Mouse (Mus musculus): ENCODE results near the gene Htt. TPM values are rescaled to one million over a fixed set of nuclear protein-coding genes. Genes with fewer than 3 reads are reported as not detected.

Gene Htt
- total RNA-seq, 4 experiments from 2014 or later = 6.3 to 8.8 (median 7.0) TPM

DNA sequence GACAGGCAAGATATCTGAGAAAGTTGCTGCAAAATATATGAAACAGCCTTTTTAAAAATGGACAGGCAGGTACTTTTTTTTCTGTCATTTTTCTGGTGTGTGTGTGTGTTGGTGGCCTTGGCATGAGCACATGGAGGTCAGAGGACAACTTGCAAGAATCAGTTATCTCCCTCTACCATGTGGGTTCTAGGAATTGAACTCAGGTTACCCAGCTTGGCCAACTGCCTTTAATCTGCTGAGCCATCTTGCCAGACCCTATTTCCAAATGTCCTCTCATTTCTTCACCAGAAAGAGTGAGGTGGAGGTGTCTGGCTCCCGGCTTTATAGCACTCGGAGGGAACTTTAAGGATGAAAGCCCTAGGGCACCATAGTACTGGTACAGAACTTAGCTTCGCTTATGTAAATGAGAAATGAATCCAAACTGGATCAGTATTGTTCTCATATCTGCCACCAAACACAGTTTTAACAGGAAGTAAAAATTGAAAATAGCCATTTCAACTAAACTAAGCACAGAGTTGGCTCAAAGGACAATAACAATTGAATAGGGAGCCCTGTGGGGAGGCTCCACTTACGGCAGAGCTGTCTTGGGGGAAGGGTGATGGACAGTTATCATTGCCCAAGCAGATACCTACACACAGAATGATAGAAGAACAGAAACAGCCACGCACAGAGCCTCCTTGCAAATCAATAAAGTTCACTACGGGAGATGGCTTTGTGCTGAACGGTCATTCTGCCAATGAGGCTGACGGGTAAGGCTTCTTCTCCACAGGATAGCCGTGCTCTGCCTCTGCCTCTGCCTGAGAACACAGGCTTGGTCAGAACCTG lies 168.8 kb downstream of the Htt start:
- no peak for DNase-seq (ENCODE audit: low spot score in 2 of 2)

DNA sequence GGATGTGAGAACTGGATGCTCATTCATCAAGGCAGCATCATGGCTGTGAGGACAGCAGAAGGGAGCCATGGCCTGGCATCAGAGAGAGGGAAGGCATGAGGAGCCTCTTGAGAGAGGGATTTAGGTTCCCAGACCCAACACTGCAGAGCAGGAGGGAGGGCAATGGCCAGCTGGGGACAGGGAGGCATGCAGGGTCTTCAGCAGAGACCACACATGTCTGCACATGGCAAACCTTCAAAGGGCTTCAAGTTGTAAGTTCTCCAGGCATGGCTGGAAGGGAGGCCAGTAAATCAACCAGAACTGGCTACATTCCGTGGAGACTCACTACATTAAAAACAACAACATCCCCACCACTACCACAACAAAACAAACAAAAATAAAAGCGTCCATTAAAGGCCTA lies 169.6 kb downstream of the Htt start:
- no peak for DNase-seq (ENCODE audit: low spot score in 2 of 2)

DNA sequence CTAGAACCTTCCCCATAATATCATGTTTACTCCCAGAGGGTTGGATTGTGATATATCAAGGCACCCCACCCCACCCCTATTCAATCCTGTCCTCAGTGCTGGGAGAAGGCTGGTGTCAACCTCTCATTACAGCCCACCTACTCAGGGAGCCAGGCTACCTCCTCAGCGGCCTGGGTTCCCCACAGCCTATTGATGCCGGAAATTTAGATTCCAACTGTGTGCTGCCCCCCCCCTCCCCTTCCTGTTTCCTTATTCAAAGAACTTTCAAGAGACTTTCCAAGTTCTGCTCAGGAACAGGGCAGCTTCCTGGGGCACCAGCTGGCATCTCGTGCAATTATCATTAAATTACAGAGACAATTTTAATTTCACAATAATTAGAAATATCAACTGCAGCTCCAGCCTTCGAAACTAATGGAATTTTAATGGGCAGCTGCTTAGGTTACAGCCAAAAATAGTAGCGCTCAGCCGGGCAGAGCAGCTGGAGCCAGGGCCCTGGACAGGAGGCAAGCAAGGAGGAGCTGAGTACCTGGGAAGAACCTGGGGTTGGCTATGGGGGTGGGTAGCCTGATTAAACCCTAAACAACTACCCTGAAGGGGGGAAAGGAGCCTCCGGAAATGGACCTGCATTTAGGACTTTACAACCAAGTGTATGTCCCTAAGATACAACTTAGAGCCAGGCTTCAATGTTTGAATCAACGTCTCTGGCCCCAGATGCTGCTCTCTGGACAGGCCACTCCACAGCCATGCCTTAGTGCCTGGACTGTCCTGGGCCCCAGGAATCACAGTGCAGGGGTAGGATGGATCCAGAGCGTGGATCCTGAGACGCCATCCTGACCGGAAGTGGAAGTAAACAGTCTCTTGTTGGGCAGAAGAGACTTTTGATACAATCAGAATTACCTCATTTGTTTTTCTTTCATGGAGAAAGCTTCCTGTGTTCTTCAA lies 170.2 kb downstream of the Htt start:
- peak in 1 of 2 experiments; percentile 17 for DNase-seq (ENCODE audit: low spot score in 2 of 2)

DNA sequence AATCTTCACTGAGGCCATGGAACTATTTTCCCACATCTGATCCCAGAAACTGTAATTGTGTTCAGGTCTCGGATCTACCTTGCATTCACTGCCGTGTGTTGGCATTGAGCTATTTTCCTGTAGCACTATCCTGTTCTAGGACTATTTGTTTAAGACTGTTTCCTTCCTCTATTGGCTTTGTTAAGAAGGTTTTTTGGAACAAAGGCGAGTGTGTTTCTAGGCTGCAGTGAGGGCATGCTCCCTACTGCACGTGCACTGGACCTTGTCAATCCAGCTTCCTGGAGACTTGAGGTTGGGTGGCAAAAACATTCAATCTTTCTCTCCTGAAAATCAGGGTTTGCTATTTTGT lies 170.9 kb downstream of the Htt start:
- DNase-seq (ENCODE audit: low spot score in 2 of 2) = no peak

DNA sequence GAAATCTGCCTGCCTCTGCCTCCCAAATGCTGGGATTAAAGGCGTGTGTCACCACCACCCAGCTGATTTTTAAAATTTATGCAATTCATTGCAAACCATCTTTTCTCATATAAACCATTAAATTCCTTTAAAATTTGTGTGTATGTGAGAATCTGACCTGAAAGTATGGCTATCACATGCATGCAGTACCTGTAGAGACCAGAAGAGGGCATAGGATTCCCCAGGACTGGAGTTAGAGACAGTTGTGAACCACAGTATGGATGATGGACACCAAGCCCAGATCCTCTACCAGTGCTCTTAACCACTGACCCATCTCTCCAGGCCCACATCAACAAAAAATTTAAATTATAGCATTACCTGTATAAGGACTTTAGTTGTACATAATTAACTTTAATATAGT lies 171.9 kb downstream of the Htt start:
- no peak for DNase-seq (ENCODE audit: low spot score in 2 of 2)

DNA sequence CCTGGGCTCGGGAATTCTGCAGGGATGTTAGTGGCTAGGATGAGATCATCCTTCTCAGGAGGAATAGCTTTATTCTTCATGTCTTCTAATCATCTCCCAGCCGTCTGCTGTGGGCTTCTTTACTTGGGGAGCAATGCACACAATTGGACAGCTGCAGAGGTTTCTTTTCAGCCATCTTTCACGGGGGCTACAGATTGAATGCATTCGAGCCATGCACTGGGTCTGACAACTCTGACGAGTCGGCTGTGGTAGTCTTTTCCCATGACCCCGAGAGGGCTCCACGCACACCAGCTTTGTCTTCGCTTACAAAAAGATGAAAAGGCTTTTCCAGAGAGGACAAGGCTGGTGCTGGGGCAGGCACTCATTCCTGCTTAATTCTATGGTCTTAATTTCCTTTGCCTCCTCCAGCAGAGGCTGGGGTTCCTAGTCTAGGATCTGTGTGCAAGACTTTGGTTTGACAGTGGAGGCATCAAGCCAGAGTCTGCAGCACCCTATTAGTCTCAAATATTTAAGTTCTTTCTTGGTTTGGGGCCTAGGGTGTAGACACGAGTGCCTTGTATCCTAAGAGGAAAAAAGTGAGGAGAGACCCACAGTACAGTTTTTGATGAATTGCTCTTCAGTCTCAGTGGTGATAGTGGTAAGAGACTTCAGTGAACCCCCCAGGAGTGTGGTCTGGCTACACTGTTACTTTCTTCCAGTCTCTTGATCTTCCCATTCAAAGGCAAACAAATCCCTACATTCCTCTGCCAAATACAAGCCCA lies 180.3 kb downstream of the Htt start:
- no peak for DNase-seq (ENCODE audit: low spot score in 2 of 2)

DNA sequence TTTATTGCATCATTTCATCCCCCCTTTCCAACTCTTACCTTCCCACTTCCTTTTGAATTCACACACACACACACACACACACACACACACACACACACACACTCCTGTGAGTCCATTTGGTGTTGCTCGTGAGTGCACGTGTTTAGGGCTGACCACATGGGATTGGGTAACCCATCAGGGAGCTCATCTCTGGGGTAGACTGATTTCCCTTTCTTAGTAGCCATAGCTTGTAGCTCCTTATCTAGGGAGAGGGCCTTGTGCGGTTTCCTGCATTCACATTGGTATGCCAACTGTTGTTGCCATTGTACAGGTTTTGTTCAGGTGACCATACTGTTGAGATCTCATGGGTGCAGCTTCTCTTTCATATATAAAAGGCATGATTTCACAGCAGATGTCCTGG lies 181.9 kb downstream of the Htt start:
- no peak for DNase-seq (ENCODE audit: low spot score in 2 of 2)

DNA sequence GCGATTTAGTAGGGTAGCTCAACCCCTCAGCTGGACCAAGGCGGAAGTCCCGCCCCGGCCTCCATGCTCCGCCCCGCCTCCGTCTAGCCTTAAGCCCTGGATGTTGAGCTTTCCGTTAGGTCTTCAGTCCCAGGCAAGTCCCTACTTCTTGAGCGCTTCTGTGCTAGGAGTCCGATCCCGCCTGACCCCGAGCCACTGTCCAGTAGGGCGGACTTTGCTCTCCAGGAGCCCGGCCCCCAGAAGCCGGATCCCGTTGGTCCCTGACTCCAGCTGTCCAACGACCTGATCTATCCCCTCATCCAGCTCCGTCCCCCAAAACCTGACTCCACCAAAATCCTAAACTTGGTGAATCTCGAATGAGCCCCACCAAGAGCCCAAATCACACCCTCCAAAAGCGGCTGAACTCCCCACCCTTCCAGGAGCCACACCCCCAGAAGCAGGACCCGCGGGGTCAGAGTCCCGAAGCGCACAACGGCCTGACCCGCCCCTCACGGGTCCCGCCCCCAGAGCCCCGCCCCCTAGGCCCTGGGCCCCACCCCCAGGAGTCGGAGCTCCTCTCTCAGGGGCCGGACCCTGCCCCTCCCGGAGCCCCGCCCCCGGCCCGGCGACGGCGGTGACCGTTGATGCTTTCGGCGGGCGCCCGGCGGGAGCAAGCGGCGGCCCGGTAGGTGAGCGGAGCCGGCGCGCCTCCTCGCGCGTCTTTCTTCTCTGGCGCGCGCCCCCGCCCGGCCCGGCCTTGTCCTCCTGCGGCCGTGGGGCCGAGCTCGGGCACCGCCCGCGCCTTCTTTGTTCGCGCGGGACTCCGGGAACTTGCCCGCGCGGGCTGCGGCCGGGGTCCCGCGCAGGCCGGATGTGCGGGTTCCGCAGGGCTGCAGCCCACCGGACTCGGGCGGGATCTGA lies 187.6 kb downstream of the Htt start, which contains the start of gene Rgs12:
TSS of gene Rgs12 (plus strand) at position 585 of the 900 bp plus-strand sequence.
- DNase-seq (ENCODE audit: low spot score in 2 of 2) = peak; percentile 67 to 73

DNA sequence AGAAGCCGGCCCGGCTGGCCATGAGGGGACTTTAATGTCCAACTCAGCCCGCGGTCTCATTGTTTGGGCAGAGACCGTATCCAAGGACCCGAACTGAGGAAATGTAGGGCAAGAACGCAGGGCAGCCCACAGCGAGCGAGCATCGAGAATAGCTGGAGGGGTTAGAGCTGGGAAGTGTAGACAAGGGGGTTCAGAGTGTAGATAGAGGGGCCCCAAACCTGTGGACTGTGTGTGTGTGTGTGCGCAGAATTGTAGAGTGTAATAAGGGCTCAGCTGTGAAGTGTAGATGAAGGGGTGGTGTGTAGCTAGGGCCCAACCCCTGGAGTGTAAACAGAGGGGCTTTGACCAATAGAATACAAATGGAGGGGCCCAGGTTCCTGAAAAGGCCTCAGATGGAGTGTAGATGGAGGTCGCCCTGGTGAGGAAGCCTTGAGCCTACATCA lies 188.2 kb downstream of the Htt start:
- no peak for DNase-seq (ENCODE audit: low spot score in 2 of 2)

DNA sequence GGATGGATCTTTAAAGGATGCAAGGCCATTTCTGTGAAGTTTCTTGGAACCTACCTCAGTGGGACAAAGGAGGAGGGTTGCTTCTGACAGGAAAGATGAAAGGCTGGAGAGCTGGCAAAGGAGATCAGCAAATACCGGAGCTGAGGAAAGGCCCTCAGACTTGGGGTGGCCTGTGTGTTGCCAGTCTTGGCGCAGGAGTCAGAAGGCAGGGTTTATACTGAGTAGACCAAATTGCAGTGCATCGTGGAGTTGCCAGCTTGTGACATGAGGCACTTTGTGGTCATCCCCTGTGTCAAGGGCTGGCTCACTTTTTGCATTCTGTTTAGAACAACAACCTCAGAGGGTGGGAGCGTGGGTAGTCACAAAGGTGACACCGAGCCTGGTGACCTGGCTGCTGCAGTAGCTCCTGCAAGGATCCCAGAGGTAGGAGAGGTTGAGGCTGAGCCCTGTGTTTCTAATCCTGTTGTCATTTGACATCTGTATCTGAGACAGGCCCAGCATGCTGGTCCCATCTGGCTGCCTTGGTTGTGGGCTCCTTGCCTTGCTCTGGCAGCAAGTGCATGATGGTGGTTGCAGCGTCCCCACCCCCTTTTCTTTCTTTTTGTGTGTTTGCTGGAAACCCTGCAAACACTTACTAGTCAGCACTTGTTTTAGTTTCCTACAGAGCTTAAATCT lies 189.1 kb downstream of the Htt start:
- no peak for DNase-seq (ENCODE audit: low spot score in 2 of 2)

DNA sequence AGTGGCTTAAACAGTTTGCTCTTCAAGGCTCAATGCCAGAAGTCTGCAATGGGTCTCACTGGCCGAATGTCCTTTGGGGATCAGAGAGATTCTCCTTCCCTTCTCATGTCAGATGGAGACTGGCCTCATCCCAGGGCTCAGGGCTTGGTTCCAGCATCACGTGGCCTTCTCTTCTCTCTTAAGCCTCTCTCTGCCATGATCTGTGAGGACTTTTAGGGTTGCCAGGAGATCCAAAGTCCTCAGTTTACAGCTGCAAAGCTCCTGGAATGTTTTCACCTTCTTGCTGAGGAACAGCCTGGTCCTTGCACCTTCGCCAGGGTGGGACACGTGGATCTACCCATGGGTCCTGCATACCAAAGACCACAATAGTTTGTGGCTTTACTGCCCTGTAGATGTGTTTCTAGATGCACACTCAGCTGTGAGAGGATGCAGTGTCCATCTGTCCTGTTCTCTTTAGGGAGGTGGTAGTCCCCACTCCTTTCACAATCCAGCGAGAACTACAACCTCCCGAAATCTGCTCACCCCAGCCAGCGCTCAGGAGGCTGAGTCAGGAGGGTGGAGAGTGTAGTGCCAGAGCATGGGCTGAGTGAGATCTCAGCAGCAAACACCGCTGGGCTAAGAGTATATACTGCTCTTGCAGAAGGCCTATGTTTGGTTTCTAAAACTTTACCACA lies 189.8 kb downstream of the Htt start:
- peak in 1 of 2 experiments; percentile 24 for DNase-seq (ENCODE audit: low spot score in 2 of 2)

DNA sequence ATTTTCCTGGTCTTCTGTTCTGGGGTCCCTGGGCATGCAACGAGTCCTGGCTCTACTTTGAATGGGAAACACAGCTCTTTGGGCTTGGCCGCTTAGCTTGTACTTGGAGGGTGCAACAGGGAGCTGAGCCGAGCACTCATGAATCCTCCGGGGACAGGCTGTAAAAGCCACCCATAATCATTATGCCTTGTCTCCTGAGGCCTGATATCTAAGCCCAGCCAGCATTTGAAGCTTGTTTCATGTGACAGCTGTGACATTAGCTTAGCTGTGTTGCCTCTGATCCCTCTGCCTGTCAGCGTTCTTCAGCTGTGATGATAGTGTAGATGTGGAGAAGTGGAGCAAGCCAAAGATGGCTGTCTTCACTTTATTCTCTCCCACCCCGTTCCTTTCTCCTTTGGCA lies 193.0 kb downstream of the Htt start:
- DNase-seq (ENCODE audit: low spot score in 2 of 2) = no peak

DNA sequence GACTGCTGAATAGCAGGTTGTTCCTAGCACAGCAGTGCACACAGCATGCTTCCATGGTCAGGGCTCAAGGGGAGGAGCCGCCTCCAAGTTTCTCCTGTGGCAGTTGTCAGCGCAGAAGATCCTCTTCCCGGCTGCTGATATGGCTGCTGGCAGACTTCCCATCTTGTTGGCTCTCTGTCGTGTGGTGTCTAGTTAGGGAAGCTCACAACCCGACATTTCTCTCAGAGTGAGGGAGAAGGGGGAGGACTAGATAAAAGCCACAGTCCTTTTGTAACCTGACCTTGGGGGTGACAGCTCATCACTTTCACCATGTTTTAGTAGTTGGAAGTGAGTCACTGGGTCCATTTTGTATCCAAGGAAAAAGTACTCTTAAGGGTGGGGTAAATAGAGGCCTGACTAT lies 194.1 kb downstream of the Htt start:
- peak in 1 of 2 experiments; percentile 17 for DNase-seq (ENCODE audit: low spot score in 2 of 2)

DNA sequence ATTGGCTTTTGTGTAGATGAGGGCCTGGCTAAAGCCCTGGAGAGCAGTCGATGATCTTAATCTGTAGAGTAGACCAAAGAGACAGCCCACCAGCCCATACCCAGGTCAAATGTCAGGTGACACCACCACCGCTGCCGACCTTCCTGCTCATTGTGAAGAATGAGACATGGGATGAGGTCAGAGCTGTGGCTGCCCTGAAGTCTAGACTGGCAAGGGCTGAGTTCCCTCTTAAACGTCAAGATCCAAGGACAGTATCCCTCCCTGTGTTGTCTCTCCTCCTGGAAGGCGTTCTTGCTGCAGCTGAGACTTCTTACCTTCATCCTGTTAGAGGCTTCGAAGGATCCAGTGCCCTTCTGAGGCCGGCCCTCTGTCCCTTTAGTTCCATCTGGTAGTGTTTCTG lies 194.6 kb downstream of the Htt start:
- DNase-seq (ENCODE audit: low spot score in 2 of 2) = no peak

DNA sequence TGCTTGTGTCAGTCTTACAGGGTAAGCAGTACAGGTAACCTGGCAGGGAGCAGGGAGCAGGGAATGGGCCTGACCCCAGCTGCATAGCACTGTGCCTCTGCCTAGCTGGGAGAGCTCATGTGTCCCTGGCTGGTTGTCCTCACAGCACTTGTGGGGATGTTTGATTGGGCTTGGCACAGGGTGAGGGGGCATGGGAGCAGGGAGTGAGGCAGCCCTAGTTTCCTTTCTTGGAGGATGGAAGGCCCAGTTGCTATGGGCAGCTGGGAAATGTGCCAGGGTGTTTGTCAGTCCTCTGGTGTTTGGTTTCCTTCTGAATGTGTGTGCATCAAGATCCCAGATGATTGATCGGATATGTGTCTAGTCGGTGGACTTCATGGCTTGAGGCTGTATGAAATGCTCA lies 195.5 kb downstream of the Htt start:
- DNase-seq (ENCODE audit: low spot score in 2 of 2) = peak in 1 of 2 experiments; percentile 18

DNA sequence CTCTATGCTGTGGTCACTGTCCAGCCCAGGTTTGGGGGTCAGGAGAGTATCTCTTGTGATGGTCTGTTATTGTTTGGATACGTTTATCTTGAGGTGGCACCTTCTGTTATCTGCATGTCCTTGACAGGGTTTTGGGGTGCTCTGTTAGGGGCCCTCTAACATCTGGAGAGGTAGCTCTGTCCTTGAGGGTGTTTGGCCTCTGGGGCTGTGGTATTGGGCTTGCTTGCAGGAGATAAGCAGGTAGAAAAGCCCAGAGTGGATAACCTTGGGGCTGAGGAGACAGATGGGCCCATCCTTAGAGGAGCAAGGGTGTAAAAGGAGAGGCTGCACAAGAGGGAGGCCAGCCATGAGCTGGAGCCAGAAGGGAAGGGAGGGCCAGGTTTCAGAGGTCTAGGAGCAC lies 198.5 kb downstream of the Htt start:
- no peak for DNase-seq (ENCODE audit: low spot score in 2 of 2)

Data from gastrocnemius, adult 8-10 months (tissue).